Mouse (Mus musculus) small intestine, adult 10 weeks (tissue): ENCODE measurements around the gene Zfp952. TPM values are rescaled to one million over a fixed set of nuclear protein-coding genes. Genes with fewer than 3 reads are reported as not detected.

Experiments
- polyA plus RNA-seq: library from polyadenylated mRNA; stranded (reverse); fragments of 350-450 nt; fragmentation: Illumina TruSeq; extraction: RNeasy Lipid Tissue Mini Kit (QIAGEN cat#74804); gene quantifications from one replicate; pipeline ENCODE4 v1.2.3, GENCODE M21; 2014; ENCODE audit warnings: low replicate concordance

Zfp952 gene
- 22.3 TPM for polyA plus RNA-seq

GRCm38 (mm10) chr17:32992699-32993474 is at the start of gene Zfp952:
Gene Zfp952 (plus strand): TSS chr17:32993129.

GRCm38 (mm10) chr17:32947215-32947914 is 45.6 kb upstream of the Zfp952 start, which contains the start of gene Cyp4f13:
Gene Cyp4f13 (minus strand): TSS chr17:32947402.

GRCm38 (mm10) chr17:32965623-32966290 is 27.2 kb upstream of the Zfp952 start, which contains the start of gene Zfp472:
Gene Zfp472 (plus strand): TSS chr17:32965814.

GRCm38 (mm10) chr17:33032900-33033891 is 40.3 kb downstream of the Zfp952 start, which contains the start of gene Zfp763:
Gene Zfp763 (minus strand): TSS chr17:33033402.

Other genes starting within 250 kb of the Zfp952 start
- 68.8 TPM for gene Zfp871, start 204.8 kb upstream of the Zfp952 start, polyA plus RNA-seq
- 2.3 TPM for gene Zfp811, start 183.2 kb upstream of the Zfp952 start, polyA plus RNA-seq
- gene Zfp799, start 162.9 kb upstream of the Zfp952 start, polyA plus RNA-seq, result 15.7 TPM
- 12.1 TPM for gene Zfp870, start 101.5 kb upstream of the Zfp952 start, polyA plus RNA-seq
- gene Cyp4f14, start 75.8 kb upstream of the Zfp952 start, polyA plus RNA-seq, result 371 TPM
- gene Cyp4f13, start 45.7 kb upstream of the Zfp952 start, polyA plus RNA-seq, result 20.6 TPM
- 25.8 TPM for gene Zfp472, start 27.3 kb upstream of the Zfp952 start, polyA plus RNA-seq
- gene Zfp763, start 40.3 kb downstream of the Zfp952 start, polyA plus RNA-seq, result 9.6 TPM
- not detected for gene 4921501E09Rik, start 74.9 kb downstream of the Zfp952 start, polyA plus RNA-seq
- gene Zfp563, start 96.2 kb downstream of the Zfp952 start, polyA plus RNA-seq, result 15.7 TPM
- not detected for gene Morc2b, start 146.6 kb downstream of the Zfp952 start, polyA plus RNA-seq
- gene Olfr55, start 175.3 kb downstream of the Zfp952 start, polyA plus RNA-seq, result not detected
- not detected for gene Olfr239, start 198.2 kb downstream of the Zfp952 start, polyA plus RNA-seq
- not detected for gene Olfr1564, start 228.6 kb downstream of the Zfp952 start, polyA plus RNA-seq